Mouse (Mus musculus) mesoderm, embryonic 11.5 days (tissue): ENCODE measurements around the gene Wdr75.

ENCODE experiments used
- DNase-seq: peaks from one replicate; pipeline ENCODE4 v3.0.0-alpha.2; 2012; ENCODE audit warnings: low read depth, low spot score

The Wdr75 gene

GRCm38 (mm10) chr1:45837736-45838135 lies 42.8 kb downstream of the Wdr75 start:
- DNase-seq: no peak

- no peak for DNase-seq
Observed at GRCm38 (mm10) chr1:45838271-45838670, 43.3 kb downstream of the Wdr75 start.

GRCm38 (mm10) chr1:45845466-45845865 lies 50.5 kb downstream of the Wdr75 start:
- no peak for DNase-seq

GRCm38 (mm10) chr1:45858038-45858437 lies 63.1 kb downstream of the Wdr75 start:
- DNase-seq: no peak

GRCm38 (mm10) chr1:45860349-45860748 lies 65.4 kb downstream of the Wdr75 start:
- DNase-seq: peak; percentile 13

GRCm38 (mm10) chr1:45861162-45861561 lies 66.2 kb downstream of the Wdr75 start:
- DNase-seq: no peak

- DNase-seq: no peak
Observed at GRCm38 (mm10) chr1:45863641-45864040, 68.7 kb downstream of the Wdr75 start.

GRCm38 (mm10) chr1:45864564-45865014 lies 69.6 kb downstream of the Wdr75 start:
- peak; percentile 51 for DNase-seq

DNA sequence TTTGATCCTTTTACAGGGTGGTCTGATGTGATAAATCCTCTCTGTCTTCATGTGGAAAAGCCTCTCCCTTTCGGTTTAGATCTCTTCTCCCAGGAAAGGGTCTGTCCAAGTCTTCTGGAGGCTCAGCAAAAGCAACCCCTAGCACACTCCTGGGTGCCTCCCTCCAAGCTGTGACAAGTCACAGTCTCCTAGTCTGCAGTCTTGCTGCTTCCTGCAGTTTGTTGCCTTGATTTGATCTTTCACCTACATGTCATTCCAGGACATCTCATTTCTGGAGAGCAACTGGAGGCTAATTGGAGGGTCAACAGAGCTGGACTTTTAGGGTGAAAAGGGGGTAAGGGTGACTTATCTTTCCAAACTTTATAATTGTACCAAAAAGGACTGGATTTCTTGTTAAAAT lies 70.3 kb downstream of the Wdr75 start:
- DNase-seq: no peak

- DNase-seq: no peak
Observed at GRCm38 (mm10) chr1:45865727-45866126, 70.8 kb downstream of the Wdr75 start.

GRCm38 (mm10) chr1:45866288-45867018 lies 71.5 kb downstream of the Wdr75 start:
- no peak for DNase-seq

DNA sequence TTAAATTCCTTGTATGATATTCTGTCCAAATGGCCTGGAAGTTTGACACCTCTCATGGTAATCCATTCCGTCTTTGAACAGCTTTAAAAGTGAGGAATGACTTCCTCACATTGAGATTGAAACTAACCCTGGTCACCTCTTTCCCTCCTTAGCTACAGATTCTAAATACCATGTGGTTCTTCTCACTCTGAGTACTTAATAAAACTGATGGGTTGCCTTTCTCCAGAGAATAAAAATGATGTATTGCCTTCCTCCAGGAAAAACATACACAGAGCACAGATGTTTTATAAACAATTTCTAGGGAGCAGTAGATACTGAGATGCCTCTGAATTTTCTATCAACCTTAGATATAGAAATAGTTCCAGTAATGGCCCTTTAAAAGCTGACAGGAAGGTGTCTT lies 73.1 kb downstream of the Wdr75 start:
- no peak for DNase-seq

- no peak for DNase-seq
Observed at GRCm38 (mm10) chr1:45868479-45869137, 73.6 kb downstream of the Wdr75 start.
